Mouse (Mus musculus) gastrocnemius, adult 8-10 months (tissue): Measurements from ENCODE around the gene Mark4. TPM values are rescaled to one million over a fixed set of nuclear protein-coding genes. Genes with fewer than 3 reads are reported as not detected.

ENCODE experiments used
- DNase-seq, 2 experiments: peaks; one replicate each; pipeline ENCODE4 v3.0.0; 2022; ENCODE audit warnings: low spot score in 2 of 2
- total RNA-seq, 4 experiments: library from RNA; stranded (reverse); gene quantifications; 2 replicates each; pipeline ENCODE4 v1.2.4; 2022

Gene Mark4
- total RNA-seq: 10 to 100 TPM; 18.0 to 20.0 (median 19.8) TPM

DNA sequence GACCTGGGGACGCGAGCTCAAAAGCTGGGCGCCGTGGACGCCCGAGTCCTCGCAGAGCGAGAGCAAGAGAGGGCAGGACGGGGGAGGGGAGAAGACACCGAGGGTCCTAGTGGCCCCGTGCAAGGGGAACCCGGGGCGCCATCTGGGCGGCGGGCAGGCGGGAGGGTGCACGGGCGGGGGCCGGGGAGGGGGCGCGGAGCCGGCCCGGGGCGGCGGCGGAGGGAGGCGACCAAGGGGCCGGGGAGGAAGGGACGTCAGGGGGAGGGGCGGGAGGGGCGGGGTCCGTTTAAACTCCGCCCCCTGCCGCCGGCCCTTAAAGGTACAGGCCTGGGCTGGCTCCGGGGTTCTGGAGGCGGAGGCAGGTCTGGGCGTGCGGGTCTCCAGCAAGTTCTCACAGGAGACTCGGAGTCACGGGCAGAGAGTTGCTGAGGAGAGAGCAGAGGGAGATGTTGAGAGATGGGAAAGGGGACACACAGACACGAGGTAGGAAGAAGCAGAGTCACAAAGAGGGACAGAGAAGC lies at the start of gene Mark4:
TSS of gene Mark4 (minus strand) at position 231 of the 521 bp plus-strand sequence.
- peak; percentile 46 to 72 for DNase-seq

DNA sequence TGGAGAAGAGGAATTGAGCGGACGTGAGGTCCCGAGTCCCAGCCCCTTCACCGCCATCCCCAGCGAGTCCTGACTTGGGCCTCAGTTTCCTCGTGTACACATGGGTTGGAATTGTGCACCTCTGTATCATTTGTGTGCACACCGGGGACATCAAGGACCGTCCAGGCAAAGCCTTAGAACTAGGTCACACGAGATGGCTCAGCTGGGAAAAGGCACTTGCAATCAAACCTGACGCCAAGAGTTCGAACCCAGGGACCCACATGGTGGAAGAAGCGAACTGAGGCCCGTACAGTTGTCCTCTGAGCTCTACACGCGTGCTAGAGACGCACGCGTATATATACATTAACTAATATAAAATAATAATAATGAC lies 49.0 kb upstream of the Mark4 start:
- DNase-seq: no peak

DNA sequence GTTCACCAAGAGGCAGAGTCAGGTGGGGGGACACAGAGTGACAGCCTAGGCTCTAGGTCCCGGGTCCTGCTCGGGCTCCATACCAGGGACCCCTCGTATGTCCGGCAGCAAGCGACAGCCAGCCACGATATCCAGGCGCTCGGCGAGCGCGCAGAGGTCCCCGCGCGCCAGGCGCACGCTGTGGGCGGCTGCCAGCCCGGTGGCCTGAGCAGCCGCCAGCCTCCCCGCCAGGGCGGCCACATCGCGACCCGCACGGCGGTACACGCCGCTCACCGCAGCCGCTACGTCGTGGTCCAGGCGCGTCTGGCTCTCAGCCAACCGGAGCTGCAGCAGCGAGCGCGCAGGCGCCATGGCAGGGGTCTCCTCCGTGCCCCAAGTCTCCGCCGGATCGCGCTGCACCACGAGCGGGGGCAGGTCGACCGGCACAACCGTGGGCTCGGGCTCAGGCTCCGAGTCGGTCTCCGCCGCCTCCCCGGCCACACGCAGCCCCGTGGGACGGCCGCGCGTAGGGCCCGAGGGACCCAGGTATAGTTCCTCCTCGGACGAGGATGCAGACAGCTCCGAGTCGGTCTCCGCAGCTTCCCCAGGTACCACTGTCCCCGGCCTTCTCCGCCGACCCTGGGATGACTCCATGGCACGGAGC lies 48.5 kb upstream of the Mark4 start:
- DNase-seq: no peak

DNA sequence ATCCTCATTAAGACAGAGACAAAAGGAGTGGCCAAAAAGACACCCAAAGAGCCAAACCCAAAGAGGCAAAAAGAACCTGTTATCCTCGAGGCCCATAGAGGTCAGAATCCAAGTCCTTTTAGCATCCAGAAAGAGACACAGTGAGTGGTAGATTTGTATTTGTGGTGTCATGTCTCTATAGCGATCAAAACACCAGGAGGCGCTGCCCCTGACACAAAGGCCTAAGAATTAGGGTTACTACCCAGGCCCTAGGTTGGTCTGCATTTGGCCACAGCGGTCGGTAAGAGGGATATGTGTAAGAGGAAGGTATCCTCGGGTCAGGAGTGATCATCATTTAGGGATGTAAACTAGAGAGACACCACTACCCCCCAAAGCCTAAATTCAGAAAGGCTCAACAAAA lies 47.7 kb upstream of the Mark4 start:
- no peak for DNase-seq

DNA sequence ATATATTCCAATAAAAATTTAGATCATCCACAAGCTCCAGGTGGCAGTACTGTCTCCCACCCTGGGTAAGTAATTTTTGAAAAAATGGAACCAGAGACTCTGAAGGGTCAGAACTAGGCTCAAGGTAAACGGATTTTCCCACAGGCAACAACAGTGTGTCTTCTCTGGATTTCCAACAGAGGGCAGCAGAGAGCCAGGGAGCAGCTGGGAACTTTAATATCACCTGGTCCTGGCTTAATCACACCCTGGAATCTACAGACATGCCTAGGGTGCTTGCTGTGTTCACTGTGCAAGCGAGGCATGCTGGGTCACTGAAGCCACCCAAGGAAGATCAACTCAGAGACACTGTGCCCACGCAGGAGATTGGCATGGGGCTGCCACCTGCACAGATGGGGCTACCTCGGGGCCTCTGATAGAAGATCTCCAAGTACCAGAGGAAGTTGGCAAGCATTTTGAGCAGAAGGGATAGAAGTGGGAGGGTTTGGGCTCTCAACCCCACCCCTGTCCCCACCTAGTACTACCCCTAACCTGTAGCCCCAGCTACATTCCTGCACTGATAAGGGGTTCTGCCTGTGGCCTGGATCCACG lies 45.0 kb upstream of the Mark4 start:
- DNase-seq: no peak

DNA sequence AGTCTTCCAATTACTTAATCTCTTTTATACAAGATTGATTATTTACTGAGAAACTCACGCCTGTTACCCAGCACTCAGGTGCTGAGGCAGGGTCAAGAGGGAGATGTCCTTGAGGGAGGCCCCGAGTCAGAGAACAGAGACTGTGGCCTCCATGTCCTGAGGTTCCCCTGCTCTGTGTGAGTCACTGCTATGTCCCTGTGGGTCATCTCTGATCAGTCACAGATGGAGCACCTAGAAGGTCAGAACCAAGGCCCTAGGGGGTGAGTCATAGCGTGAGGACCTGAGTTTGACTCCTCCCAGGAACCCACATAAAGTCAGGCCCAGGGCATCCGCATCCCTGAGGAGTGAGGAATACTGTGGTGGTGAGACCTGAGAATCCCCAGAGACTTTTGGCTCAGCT lies 43.0 kb upstream of the Mark4 start:
- no peak for DNase-seq

DNA sequence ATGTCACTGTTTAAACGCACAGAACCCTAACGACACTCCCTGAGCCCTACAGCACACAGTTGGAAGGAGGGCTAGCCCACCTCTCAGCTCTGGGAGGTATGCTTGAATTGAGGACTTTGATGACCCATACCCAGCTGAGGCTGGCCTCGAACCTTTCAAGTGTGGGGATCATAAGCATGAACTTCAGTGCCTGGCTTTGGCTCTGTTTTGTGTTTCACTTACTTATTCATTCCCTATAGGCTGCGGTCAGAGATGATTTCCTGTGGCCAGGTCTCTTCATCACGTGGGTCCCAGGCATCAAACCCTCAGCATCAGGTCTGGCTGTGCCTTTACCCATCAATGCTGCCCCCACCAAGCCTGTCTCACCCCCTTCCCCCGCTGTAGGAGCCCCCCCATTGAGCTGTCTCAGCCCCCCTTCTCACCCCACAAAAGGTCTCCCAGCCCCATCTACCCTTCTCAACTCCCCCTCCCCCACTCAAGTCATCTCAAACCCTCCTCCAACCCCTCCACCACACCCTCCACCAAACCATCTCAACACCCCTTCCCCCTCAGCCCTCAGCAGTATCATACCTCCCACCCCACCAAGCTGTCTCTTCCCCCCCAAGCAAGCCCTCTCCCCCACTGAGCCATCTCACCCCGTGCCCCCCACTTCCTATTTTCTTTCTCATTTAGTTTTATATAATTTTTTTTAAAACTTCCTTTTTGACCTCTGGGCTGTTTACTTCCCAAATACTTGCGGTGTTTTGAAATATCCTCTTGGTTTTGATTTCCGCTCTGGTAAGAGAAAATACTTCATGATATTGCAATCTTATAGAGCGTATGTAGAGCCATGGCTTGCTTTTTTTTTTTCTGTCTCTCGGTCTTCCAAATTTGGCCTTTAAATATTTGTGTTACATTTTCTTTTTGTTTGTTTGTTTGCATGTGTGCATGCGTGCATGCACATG lies 42.1 kb upstream of the Mark4 start:
- DNase-seq: no peak

DNA sequence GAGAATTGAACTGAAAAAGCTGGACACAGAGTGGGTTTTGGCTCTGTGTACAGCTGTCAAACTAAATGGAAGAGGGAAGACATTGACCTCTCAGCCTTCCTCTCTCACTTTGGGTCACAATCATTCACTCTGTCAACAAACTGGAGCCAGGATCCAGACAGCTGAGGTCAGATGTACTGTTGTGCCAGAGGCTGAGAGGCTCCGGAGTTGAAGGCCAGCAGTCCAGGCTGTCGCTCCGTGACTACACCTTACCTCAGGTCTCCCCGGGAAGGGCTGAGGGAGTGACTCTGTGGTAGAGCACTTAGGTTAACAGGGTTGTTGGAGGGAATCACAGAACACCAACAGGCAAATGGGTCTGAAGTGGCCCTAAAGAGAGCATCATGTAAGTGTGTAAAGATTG lies 39.7 kb upstream of the Mark4 start:
- no peak for DNase-seq

DNA sequence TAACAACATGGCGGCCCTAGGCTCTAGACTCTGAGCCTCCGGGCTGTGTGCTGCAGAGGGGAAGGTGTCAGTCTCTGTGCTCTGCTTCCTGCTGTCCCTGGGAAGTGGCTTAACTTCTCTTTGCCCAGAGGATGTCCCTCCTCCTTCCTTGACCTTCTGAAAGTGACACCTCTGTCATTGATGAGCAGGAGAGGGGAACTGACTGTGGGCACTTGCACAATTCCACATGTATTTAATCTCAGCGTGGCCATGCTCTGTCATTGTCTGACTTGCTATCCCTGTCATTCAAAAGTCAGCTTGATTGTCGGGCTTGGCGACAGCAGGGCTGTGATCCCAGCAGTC lies 37.6 kb upstream of the Mark4 start:
- no peak for DNase-seq

DNA sequence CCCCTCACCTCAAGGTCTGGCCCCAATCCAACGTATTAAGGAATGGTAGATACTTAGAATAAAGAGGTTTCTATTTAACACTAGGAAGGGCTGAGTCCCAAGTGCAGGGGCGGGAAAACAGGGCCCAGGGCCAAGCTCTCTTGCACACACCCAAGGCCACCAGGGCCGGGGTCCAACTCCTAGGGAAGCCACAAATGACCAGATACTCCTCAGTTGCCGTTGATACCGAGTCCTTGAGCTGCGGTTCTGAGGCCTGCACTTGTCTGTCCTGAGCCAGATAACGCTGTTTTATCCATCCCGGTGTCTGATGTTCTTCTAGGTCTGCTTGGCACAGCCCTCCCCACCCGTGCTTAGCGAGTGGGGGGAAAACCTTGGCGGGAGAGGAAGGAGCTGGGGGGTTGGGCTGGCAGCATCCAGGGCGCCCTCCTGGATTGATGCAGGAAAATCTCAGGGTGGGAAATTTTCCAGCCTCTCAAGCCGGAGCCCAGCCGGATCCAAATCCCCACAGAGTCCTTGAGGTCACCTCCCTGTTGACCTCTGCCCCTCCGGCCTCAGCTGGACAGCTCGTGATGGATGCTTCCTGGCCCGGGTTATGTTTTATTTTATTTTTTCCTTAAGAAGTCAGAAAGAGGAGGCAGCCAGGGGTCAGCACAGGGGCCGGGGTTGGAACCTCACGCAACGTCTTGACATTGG lies 37.0 kb upstream of the Mark4 start:
- DNase-seq: no peak

DNA sequence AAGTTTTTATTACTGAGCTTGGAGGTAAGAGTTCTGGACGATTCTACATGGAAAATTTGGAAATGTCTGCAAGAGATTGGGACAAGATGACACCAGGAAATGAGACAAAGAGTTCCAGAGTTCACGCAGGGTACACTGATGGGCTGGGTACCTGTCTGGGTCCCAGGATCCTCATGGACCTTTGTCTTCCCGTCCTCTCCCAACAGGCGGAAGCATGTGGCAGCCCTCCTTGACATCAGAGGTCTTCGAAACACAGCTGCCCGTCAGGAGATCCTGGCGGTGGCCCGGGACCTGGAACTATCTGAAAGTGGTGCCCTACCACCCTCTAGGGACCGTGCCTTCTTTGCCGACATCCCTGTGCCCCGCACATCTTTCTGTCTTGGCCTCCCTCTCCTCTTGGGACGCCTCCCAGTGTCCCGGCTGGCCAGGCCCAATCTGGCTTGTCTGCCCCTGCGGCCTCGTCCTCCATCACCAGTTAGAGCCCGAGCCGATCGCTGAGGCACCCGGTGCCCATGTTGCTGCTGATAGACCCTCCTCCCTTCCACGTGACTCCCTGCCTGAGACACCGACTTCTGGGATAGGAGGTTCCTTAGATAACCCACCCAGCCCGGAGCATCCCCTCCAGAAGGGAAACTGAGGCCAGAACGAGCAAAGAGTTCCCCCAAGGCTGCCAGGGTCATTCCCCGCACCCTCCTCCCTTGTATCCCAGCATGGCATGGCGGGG lies 36.3 kb upstream of the Mark4 start:
- DNase-seq: no peak

DNA sequence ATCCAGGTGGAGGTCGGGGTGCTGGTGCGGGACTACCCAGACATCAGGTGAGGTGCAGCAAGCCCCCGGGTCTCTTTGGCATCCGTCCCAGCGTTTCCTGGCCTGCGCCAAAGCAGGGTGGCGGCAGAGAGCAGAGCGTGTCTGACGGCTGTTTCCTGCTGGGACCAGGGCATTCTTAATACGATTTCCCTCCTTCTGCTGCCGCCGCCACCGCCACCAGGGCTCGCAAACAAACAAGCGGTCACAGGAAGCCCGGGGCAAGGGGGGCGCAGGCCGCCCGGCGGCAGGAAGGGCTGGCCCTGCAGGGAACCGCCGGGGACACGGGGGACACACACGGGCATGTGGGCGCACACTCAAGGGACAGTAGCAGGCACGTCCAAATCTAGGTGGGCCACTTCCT lies 33.1 kb upstream of the Mark4 start:
- DNase-seq: no peak

DNA sequence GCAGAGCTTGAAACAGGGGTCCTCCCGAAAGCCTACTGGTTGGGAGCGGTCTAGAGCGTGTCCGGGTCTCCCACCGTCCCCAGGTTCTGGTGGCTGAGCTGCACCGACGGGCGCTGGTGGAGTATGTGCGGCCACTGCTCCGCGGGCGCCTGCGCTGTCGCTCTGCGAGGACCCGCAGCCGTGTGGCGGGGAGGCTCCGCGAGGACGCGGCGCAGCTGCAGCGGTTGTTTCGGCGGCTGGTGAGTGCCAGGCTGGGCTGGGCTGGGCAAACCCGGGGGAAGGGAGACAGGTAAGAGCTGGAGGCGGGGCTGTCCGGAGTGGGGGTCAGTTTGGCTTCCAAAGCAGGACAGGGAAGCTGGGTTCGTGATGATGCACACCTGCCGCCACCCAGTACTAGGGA lies 30.9 kb upstream of the Mark4 start:
- no peak for DNase-seq

DNA sequence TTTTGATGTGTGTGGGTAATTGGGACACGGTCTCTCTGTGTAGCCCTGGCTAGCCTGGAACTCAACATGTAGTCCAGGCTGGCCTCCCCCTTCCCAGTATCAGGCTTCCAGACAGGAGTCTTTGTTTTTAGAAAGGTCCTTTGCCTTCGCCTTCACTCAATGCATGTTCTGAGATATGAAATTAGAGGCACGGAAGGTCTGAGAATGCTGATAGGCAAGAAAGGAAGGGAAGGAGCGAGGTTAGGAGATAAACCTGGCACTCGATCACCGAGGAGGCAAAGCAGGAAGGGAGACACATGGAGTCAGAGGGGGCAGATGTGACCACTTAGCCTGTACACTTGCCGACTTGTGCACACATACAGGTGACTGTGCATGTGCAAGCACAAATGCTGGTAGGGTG lies 27.9 kb upstream of the Mark4 start:
- no peak for DNase-seq

DNA sequence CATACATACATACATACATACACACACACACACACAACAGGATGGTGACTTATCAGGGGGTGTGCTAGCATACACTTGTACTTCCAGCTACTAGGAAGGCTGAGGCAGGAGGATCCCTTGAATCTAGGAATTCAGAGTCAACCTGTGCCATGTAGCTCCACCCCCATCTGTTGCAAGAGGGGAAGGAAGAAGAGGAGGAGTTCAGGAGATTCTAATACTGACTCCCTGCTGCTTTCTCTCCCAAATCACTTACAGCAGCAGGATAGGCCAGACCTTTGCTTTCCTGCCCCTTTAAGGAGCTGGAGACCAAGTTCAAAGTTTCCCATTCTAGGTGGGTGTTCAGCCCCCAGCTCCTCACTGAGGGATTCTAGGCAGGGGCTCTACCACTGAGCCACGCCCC lies 26.9 kb upstream of the Mark4 start:
- no peak for DNase-seq

DNA sequence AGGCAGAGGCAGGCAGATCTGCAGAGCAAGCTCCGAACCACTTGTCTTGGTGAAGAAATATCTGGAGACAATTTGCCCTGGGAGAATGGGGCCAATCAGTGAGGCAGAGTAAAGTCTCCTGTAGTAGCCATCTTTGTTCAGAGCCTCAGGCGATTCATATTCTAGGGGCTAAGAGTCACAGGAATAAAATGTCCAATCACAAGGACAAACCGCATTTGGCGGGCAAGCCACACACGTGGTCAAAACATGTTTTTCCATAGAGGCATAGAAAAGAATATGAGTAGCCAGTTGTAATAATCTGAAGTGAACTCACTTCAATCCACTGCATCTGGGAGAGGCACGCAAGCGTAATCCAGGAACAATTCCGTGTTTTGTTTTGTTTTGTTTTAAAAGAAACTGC lies 24.7 kb upstream of the Mark4 start:
- no peak for DNase-seq

DNA sequence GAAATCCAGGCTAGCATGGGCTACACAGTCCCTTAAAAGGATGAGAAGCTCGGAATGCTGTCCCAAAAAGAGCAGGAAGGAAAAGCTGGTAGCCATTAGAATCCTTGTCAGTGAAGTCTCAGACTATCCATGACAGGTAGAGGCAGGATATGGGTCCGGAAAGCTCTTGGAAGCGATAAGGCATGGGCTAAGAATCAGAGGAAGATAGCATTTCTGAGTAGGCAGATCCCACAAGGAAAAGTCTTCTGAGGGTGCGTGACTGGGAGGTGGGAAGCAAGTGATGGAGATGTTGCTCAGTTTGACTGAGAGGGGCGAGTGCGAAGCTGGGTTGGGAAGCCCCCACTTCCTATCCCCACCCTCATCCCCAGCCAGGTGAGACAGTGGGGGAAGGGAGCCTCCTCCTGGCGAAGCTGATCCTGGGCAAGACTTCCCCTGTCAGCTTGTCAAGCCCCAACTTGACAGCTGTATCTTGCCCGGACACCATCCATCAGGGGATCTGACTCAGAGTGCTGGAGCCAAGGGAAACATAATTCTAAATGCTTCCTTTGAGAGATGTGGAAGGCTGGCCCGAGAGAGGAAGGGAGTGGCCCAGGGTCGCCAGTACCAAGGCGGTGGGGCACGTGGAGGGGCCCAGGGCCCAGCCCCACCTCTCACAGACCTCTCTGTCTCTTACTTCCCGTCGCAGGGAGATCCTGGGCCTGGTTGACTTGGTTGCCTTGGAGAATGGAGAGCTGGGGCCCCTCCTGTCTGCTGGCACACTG lies 19.2 kb upstream of the Mark4 start:
- DNase-seq: no peak

DNA sequence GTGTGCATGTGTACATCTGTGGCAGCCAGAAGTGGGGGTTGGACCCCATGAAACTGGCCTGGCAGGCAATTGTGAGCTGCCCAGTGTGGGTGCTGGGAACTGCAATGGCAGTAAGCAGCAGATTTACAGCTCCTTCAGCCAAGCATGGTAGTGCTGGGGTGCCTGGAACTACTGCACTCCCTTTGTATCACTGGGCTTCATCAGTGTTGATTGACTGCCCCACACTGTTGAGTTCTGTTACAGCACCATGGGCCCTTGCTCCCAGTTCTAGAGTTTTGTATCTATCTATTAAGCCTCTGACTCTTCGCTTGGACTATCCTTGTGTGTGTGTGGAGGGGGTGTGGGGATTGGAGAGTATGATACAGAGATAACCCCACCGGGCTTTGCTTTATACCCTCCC lies 18.5 kb upstream of the Mark4 start:
- DNase-seq: no peak

DNA sequence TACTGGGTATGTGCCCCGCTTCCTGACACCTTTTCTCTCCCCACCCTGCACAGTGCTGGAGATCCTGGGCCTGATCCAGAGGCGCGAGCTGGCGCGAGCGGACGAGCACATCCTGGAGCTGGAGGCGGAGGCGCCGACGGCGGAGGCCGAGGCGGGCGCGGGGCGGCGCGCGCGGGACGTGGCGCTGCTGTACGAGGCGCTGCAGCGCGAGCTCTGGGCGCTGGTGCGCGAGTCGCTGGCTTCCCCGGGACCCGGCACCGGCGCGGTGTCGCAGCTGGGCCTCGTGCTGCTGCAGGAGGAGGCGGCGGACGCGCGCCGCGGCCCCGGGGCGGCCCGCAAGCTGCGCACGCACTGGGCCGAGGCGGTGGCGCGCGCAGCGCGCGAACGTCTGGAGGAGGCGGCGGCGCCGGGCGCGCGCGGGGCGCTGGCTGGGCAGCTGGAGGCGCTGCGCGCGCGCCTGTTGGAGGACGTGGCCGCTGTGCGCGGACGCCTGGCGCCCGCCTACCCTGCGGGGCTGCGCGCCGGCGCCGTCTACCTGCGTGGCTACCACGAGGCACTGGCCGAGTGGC lies 15.3 kb upstream of the Mark4 start:
- peak; percentile 37 to 54 for DNase-seq

DNA sequence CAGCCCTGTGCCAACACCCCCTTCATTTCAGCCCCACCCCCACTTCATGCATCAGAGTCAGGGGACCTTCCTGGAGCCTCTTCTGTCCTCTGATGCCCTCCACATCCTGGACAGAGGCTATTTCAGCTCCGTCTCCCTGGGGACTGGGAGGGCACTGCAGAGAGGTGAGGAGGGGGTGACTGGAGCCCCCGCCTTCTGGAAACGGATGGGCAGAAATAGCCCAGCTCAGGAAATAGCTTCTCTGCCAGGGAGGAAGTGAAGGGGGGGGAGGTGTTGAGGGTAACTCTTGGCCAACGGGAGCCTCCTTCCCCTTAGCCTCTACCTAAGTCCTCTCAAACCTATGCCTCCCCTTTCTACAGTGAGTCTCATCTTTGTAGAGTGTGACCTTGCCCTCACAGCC lies 13.8 kb upstream of the Mark4 start:
- DNase-seq: no peak
